Mouse (Mus musculus) E14TG2a.4 (cell line): Measurements from ENCODE around the gene Slc35f3.
A peak's percentile ranks its signal among the peaks of the same experiment; 100 is the strongest.

Source experiments
- H3K27me3 ChIP-seq: 2 replicates; pipeline ENCODE4 v1.6.1; 2014; ENCODE audit warnings: low read length, control low read depth; ENCODE audit not compliant: insufficient read depth
- H3K36me3 ChIP-seq: 2 replicates; pipeline ENCODE4 v1.6.1; 2014; ENCODE audit warnings: low read length, control low read depth; ENCODE audit not compliant: insufficient read depth
- H3K4me1 ChIP-seq: replicated peaks from 2 replicates; pipeline ENCODE4 v1.6.1; 2014; ENCODE audit warnings: low read depth, low read length, control low read depth
- H3K4me3 ChIP-seq: replicated peaks from 2 replicates; pipeline ENCODE4 v1.5.1; 2014; ENCODE audit warnings: mild to moderate bottlenecking, low read length
- H3K9me3 ChIP-seq: 2 replicates; pipeline ENCODE4 v1.6.1; 2014; ENCODE audit warnings: low read length, control low read depth
- CTCF ChIP-seq: conservative IDR thresholded peaks from 2 replicates; pipeline ENCODE4 v1.5.1; 2014; ENCODE audit warnings: low read length
- NANOG ChIP-seq: IDR thresholded peaks from 2 replicates; pipeline ENCODE4 v1.6.1; 2014; ENCODE audit warnings: borderline replicate concordance, low read length, mixed read lengths
- POU5F1 ChIP-seq: IDR thresholded peaks from 2 replicates; pipeline ENCODE4 v1.6.1; 2014; ENCODE audit warnings: low read length, borderline replicate concordance

The Slc35f3 gene

GRCm38 (mm10) chr8:126298296-126299093, at the start of gene Slc35f3:
Slc35f3 (plus strand) TSS chr8:126298558.
- TF ChIP-seq CTCF, result no peak
- no peak for TF ChIP-seq POU5F1
- TF ChIP-seq NANOG, result no peak

GRCm38 (mm10) chr8:126250486-126250885, 47.9 kb upstream of the Slc35f3 start:
- H3K4me3 ChIP-seq, result no peak overlapping the region
- H3K9me3 ChIP-seq, result no peaks in the 10 kb centered on the region
- H3K27me3 ChIP-seq, result no peaks in the 10 kb centered on the region
- H3K4me1 ChIP-seq, result no peaks in the 10 kb centered on the region
- no peaks in the 10 kb centered on the region for H3K36me3 ChIP-seq
- TF ChIP-seq POU5F1 (no peak), CTCF (no peak), NANOG (no peak)

More at GRCm38 (mm10) chr8:126298296-126299093, at the start of gene Slc35f3:
- peaks cover 41% of the 10 kb centered on the region for H3K27me3 ChIP-seq
- H3K4me1 ChIP-seq, result no peaks in the 10 kb centered on the region; the same call in 1 of the 2 replicates
- H3K9me3 ChIP-seq, result no peaks in the 10 kb centered on the region
- H3K4me3 ChIP-seq, result peak within 1 kb of the TSS; percentile 79
- H3K36me3 ChIP-seq, result no peaks in the 10 kb centered on the region

- no peak overlapping the region for H3K4me3 ChIP-seq
- no peak for TF ChIP-seq CTCF
- TF ChIP-seq NANOG, result no peak
- H3K9me3 ChIP-seq, result no peaks in the 10 kb centered on the region
- 0 out of 2 replicates have a peak, but pooled peaks cover 3% of the 10 kb centered on the region for H3K4me1 ChIP-seq
- H3K36me3 ChIP-seq, result no peaks in the 10 kb centered on the region
- no peaks in the 10 kb centered on the region for H3K27me3 ChIP-seq
Measured at GRCm38 (mm10) chr8:126256585-126257391, 41.6 kb upstream of the Slc35f3 start.

GRCm38 (mm10) chr8:126257392-126257681, 41.0 kb upstream of the Slc35f3 start:
- H3K27me3 ChIP-seq, result no peaks in the 10 kb centered on the region
- H3K4me1 ChIP-seq, result 0 out of 2 replicates have a peak, but pooled peaks cover 3% of the 10 kb centered on the region
- no peaks in the 10 kb centered on the region for H3K9me3 ChIP-seq
- no peaks in the 10 kb centered on the region for H3K36me3 ChIP-seq
- no peak overlapping the region for H3K4me3 ChIP-seq
- no peak for TF ChIP-seq CTCF

GRCm38 (mm10) chr8:126258175-126258781, 40.1 kb upstream of the Slc35f3 start:
- no peak for TF ChIP-seq NANOG
- TF ChIP-seq CTCF, result peak; percentile 32
- no peaks in the 10 kb centered on the region for H3K9me3 ChIP-seq
- H3K27me3 ChIP-seq, result no peaks in the 10 kb centered on the region
- no peaks in the 10 kb centered on the region for H3K36me3 ChIP-seq
- no peak overlapping the region for H3K4me3 ChIP-seq
- H3K4me1 ChIP-seq, result 0 out of 2 replicates have a peak, but pooled peaks cover 3% of the 10 kb centered on the region

GRCm38 (mm10) chr8:126265186-126265585, 33.2 kb upstream of the Slc35f3 start:
- TF ChIP-seq POU5F1 (no peak), CTCF (no peak), NANOG (no peak)
- H3K4me3 ChIP-seq, result no peak overlapping the region
- H3K36me3 ChIP-seq, result no peaks in the 10 kb centered on the region
- no peaks in the 10 kb centered on the region for H3K27me3 ChIP-seq
- no peaks in the 10 kb centered on the region for H3K4me1 ChIP-seq
- H3K9me3 ChIP-seq, result no peaks in the 10 kb centered on the region

GRCm38 (mm10) chr8:126267118-126267517, 31.2 kb upstream of the Slc35f3 start:
- TF ChIP-seq NANOG (no peak), POU5F1 (no peak), CTCF (peak; percentile 81)
- no peaks in the 10 kb centered on the region for H3K4me1 ChIP-seq
- H3K27me3 ChIP-seq, result no peaks in the 10 kb centered on the region

GRCm38 (mm10) chr8:126269733-126270132, 28.6 kb upstream of the Slc35f3 start:
- Histone ChIP-seq H3K4me3 (no peak overlapping the region), H3K36me3 (no peaks in the 10 kb centered on the region), H3K9me3 (no peaks in the 10 kb centered on the region), H3K4me1 (no peaks in the 10 kb centered on the region), H3K27me3 (no peaks in the 10 kb centered on the region)
- no peak for TF ChIP-seq POU5F1
- no peak for TF ChIP-seq NANOG
- TF ChIP-seq CTCF, result no peak

More at GRCm38 (mm10) chr8:126267118-126267517, 31.2 kb upstream of the Slc35f3 start:
- Histone ChIP-seq H3K36me3 (no peaks in the 10 kb centered on the region), H3K9me3 (no peaks in the 10 kb centered on the region), H3K4me3 (no peak overlapping the region)
